Mouse (Mus musculus) intestine, embryonic 14.5 days (tissue): ENCODE data around the gene Gmip. TPM values are rescaled to one million over a fixed set of nuclear protein-coding genes. Genes with fewer than 3 reads are reported as not detected.
A peak's percentile ranks its signal among the peaks of the same experiment; 100 is the strongest.

Source experiments
- ATAC-seq: fragments of 200-750 bp; cut with Nextera tagmentation; replicated peaks from 2 replicates; pipeline ENCODE4 v1.8.0; 2017; ENCODE audit warnings: low read depth, moderate number of reproducible peaks, moderate TSS enrichment, moderate library complexity; ENCODE audit not compliant: low FRiP score, low TSS enrichment
- DNase-seq: peaks from one replicate; pipeline ENCODE4 v3.0.0-alpha.2; 2018; ENCODE audit warnings: low spot score
- H3K27ac ChIP-seq: fragments of 300-500 bp; sonication (generic); 2 replicates; pipeline ENCODE4 v1.5.1; 2014; ENCODE audit warnings: low read depth, mild to moderate bottlenecking, control low read depth
- H3K27me3 ChIP-seq: fragments of 300-500 bp; sonication (generic); replicated peaks from 2 replicates; pipeline ENCODE4 v1.6.1; 2014; ENCODE audit warnings: low read length, control low read depth; ENCODE audit not compliant: control insufficient read depth, insufficient read depth
- H3K36me3 ChIP-seq: fragments of 300-500 bp; sonication (generic); 2 replicates; pipeline ENCODE4 v1.6.1; 2014; ENCODE audit warnings: low read length, control low read depth; ENCODE audit not compliant: control insufficient read depth, insufficient read depth
- H3K4me1 ChIP-seq: fragments of 300-500 bp; sonication (generic); replicated peaks from 2 replicates; pipeline ENCODE4 v1.6.1; 2014; ENCODE audit warnings: low read length, control low read depth, mixed read lengths; ENCODE audit not compliant: control insufficient read depth, insufficient read depth
- H3K4me2 ChIP-seq: fragments of 300-500 bp; sonication (generic); 2 replicates; pipeline ENCODE4 v1.6.1; 2014; ENCODE audit warnings: low read length
- H3K4me3 ChIP-seq: fragments of 300-500 bp; sonication (generic); 2 replicates; pipeline ENCODE4 v1.5.1; 2014; ENCODE audit warnings: low read depth, low read length, control low read depth, mixed read lengths
- H3K9ac ChIP-seq: fragments of 300-500 bp; sonication (generic); 2 replicates; pipeline ENCODE4 v1.6.1; 2014; ENCODE audit warnings: mild to moderate bottlenecking, low read length
- H3K9me3 ChIP-seq: fragments of 300-500 bp; sonication (generic); 2 replicates; pipeline ENCODE4 v1.6.1; 2016; ENCODE audit warnings: low read length, control low read depth; ENCODE audit not compliant: control insufficient read depth
- WGBS: fragments of 180-500 bp; shearing (Covaris S2); extraction: QIAGEN DNeasy Blood & Tissue Kit; methylation state at CpG from one replicate; pipeline ENCODE4 v1.1.7; 2014; 5-methylcytosine and 5-hydroxymethylcytosine counted together
- polyA plus RNA-seq: library from polyadenylated mRNA; unstranded; fragments of >200 nt; fragmentation: Nextera tagmentation; extraction: Ambion mirVana; gene quantifications from 2 replicates; pipeline ENCODE4 v1.2.1, GENCODE M21; 2014

Gmip gene
- polyA plus RNA-seq, 1 experiment from 2014 or later = 10.4 TPM

DNA sequence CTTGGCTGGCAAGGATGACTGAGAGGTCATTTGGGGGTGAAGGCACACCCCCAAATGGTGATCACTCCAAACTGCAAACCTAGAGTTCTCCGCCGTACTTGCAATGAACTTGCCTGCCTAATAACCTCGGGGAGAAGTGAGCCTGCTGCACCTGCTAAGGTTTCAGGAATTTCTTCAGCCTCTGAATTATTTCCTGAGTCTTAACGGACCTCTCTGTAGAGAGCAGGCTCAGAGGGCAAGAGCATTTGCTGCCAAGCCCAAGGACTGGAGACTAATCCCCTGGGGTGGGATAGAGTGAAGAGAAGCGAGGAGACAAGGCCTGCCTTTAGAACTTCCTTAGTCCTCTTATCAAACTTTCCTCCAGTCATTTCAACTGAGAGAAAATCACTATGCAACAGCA lies 18.7 kb upstream of the Gmip start:
- ATAC-seq (no peak), DNase-seq (peak; percentile 45)
- Histone ChIP-seq H3K4me2 (peak overlapping the region; percentile 80), H3K4me3 (0 out of 2 replicates have a peak overlapping the region, but pooled peaks have one; percentile 100), H3K9me3 (no peaks in the 10 kb centered on the region), H3K27me3 (no peaks in the 10 kb centered on the region), H3K27ac (no peak overlapping the region), H3K4me1 (peaks cover 12% of the 10 kb centered on the region), H3K36me3 (peaks cover 18% of the 10 kb centered on the region), H3K9ac (no peak overlapping the region)
- WGBS = 67% methylated on average over 5 of the region's 5 CpGs

GRCm38 (mm10) chr8:69790364-69790763 lies 18.1 kb upstream of the Gmip start:
- DNase-seq (no peak), ATAC-seq (peak; percentile 24)
- H3K27me3 ChIP-seq = no peaks in the 10 kb centered on the region
- no peaks in the 10 kb centered on the region for H3K9me3 ChIP-seq
- 26% methylated on average over 11 of the region's 11 CpGs for WGBS
- H3K36me3 ChIP-seq = peaks cover 25% of the 10 kb centered on the region
- H3K9ac ChIP-seq = peak overlapping the region; percentile 96
- peaks cover 12% of the 10 kb centered on the region for H3K4me1 ChIP-seq
- H3K27ac ChIP-seq = peak overlapping the region; percentile 79; the same call in 1 of the 2 replicates
- peak overlapping the region; percentile 80 for H3K4me2 ChIP-seq
- H3K4me3 ChIP-seq = peak overlapping the region; percentile 100

GRCm38 (mm10) chr8:69790773-69791367 lies 17.6 kb upstream of the Gmip start, which contains the start of the genes Atp13a1 and Zfp866:
Gene Atp13a1 (plus strand): TSS chr8:69791163.
Gene Zfp866 (minus strand): TSS chr8:69791178.
- WGBS = under 1% methylated on average over 38 of the region's 38 CpGs
- peaks cover 12% of the 10 kb centered on the region for H3K4me1 ChIP-seq

GRCm38 (mm10) chr8:69791415-69792068 lies 16.9 kb upstream of the Gmip start:
- H3K9me3 ChIP-seq = no peaks in the 10 kb centered on the region
- no peaks in the 10 kb centered on the region for H3K27me3 ChIP-seq
- H3K4me1 ChIP-seq = peaks cover 12% of the 10 kb centered on the region
- peak overlapping the region; percentile 96 for H3K9ac ChIP-seq
- peaks cover 36% of the 10 kb centered on the region for H3K36me3 ChIP-seq
- WGBS = under 1% methylated on average over 47 of the region's 48 CpGs
- H3K4me2 ChIP-seq = peak overlapping the region; percentile 80
- ATAC-seq (peak; percentile 77), DNase-seq (peak; percentile 69)
- H3K27ac ChIP-seq = peak overlapping the region; percentile 79
- H3K4me3 ChIP-seq = peak overlapping the region; percentile 100

More at GRCm38 (mm10) chr8:69790773-69791367, 17.6 kb upstream of the Gmip start, which contains the start of the genes Atp13a1 and Zfp866:
- H3K4me2 ChIP-seq = peak within 1 kb of the TSS; percentile 80
- H3K27ac ChIP-seq = peak within 1 kb of the TSS; percentile 79
- H3K36me3 ChIP-seq = peaks cover 30% of the 10 kb centered on the region
- peak within 1 kb of the TSS; percentile 100 for H3K4me3 ChIP-seq
- ATAC-seq (peak; percentile 96), DNase-seq (peak; percentile 92)
- peak within 1 kb of the TSS; percentile 96 for H3K9ac ChIP-seq
- no peaks in the 10 kb centered on the region for H3K9me3 ChIP-seq
- H3K27me3 ChIP-seq = no peaks in the 10 kb centered on the region

GRCm38 (mm10) chr8:69793666-69794065 lies 14.8 kb upstream of the Gmip start:
- no peak for ATAC-seq
- Histone ChIP-seq H3K27ac (no peak overlapping the region), H3K27me3 (no peaks in the 10 kb centered on the region), H3K4me3 (no peak overlapping the region), H3K4me1 (peaks cover 12% of the 10 kb centered on the region), H3K4me2 (no peak overlapping the region), H3K9me3 (no peaks in the 10 kb centered on the region), H3K36me3 (peaks cover 57% of the 10 kb centered on the region), H3K9ac (no peak overlapping the region)
- DNase-seq = no peak
- WGBS = 92% methylated on average over 4 of the region's 4 CpGs

DNA sequence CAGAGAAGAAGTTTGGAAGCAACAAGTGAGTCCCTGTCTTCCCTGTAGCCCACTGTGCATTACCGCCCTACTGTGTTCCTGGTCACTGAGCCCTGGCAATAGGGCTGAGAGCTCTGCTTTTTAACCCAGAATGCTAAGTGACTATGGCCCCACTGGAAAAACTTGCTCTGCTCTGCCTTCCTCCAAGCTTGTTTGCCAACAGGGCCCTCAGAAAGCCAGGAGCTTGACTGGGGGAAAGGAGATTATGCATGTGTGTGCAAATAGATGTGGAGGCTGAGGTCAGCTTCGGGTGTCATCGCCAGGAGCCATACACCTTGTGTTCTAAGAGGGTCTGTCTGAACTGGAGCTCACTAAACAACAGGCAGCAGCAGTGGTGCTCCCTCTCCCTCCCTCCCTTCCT lies 14.4 kb upstream of the Gmip start:
- DNase-seq (no peak), ATAC-seq (no peak)
- no peak overlapping the region for H3K4me3 ChIP-seq
- H3K27ac ChIP-seq = no peak overlapping the region
- no peaks in the 10 kb centered on the region for H3K9me3 ChIP-seq
- H3K4me2 ChIP-seq = no peak overlapping the region
- H3K36me3 ChIP-seq = peaks cover 61% of the 10 kb centered on the region
- peaks cover 12% of the 10 kb centered on the region for H3K4me1 ChIP-seq
- H3K9ac ChIP-seq = no peak overlapping the region
- H3K27me3 ChIP-seq = no peaks in the 10 kb centered on the region
- WGBS = 92% methylated on average over 3 of the region's 3 CpGs

DNA sequence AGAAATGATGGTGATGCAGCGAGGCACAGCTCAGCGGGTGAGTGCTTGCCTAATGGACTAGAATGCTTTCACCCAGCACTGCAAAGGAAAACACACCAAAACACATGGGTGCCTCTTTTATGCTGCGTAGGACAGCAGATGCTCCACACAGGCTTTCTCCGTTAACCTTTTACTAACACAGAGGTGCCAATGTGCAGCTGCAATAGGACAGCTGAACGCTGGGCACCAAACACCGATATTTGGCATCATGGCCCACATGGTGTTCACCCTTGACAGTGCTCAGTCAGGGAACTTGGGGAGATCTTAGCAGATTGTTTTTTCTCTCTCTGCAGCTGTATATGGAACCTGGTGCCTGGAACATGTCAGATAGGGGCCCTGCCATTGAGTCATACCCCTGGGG lies 13.6 kb upstream of the Gmip start:
- H3K36me3 ChIP-seq = peaks cover 69% of the 10 kb centered on the region
- 96% methylated on average over 6 of the region's 6 CpGs for WGBS

DNA sequence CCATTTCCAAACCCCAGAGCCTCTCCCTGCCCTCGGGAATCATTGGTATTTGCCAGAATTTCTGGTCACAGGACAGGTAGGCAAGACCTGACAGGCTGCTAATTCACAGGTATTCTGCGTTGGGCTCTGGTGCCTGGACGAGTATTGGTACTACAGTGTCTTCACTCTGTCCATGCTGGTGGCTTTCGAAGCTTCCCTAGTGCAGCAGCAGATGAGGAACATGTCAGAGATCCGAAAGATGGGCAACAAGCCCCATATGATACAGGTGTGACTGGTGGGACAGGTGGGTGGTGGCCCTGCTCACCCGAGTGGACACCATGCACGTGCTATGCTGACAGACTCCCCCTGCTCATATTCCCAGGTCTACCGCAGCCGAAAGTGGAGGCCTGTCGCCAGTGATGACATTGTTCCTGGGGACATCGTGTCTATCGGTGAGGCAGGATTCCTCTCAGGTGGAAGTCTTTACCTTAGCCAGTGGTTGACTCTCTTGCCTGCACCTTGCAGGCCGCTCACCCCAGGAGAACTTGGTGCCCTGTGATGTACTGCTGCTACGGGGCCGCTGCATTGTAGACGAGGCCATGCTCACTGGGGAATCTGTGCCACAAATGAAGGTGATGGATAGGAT lies 11.6 kb upstream of the Gmip start:
- no peak overlapping the region for H3K4me3 ChIP-seq
- peaks cover 88% of the 10 kb centered on the region for H3K36me3 ChIP-seq
- H3K27me3 ChIP-seq = no peaks in the 10 kb centered on the region
- DNase-seq (no peak), ATAC-seq (no peak)
- WGBS = 94% methylated on average over 16 of the region's 16 CpGs
- H3K9ac ChIP-seq = no peak overlapping the region
- no peak overlapping the region for H3K4me2 ChIP-seq
- H3K4me1 ChIP-seq = peaks cover 11% of the 10 kb centered on the region
- H3K27ac ChIP-seq = no peak overlapping the region
- no peaks in the 10 kb centered on the region for H3K9me3 ChIP-seq

More for the DNA sequence above, 13.6 kb upstream of the Gmip start:
- Histone ChIP-seq H3K9me3 (no peaks in the 10 kb centered on the region), H3K27ac (no peak overlapping the region), H3K4me3 (no peak overlapping the region), H3K4me2 (no peak overlapping the region), H3K4me1 (peaks cover 12% of the 10 kb centered on the region), H3K27me3 (no peaks in the 10 kb centered on the region), H3K9ac (no peak overlapping the region)
- DNase-seq (no peak), ATAC-seq (no peak)
